Mouse (Mus musculus) layer of hippocampus, postnatal 10 days (tissue): ENCODE measurements around the gene Tbc1d10a. TPM values are rescaled to one million over a fixed set of nuclear protein-coding genes. Genes with fewer than 3 reads are reported as not detected.

Experiments
- DNase-seq, 2 experiments: peaks; one replicate each; pipeline ENCODE4 v3.0.0; 2021; ENCODE audit warnings: low spot score in 2 of 2
- long read RNA-seq: library from polyadenylated mRNA; stranded (forward); transcript quantifications from one replicate; pipeline ENCODE4 v2.0.0, GENCODE M21; 2023
- total RNA-seq, 2 experiments: library from RNA; stranded (reverse); gene quantifications; 2 replicates each; pipeline ENCODE4 v1.2.3; 2021

Tbc1d10a gene
- 10 to 100 TPM; 28.4 to 31.1 TPM for total RNA-seq
- long read RNA-seq, transcript Tbc1d10a-201 (9 exons, 1,957 nt): major isoform, 38 of 43 reads
- long read RNA-seq, partial matches to known transcripts: 1 of 43 reads
- long read RNA-seq, other reads (novel, unspliced or antisense): 4 of 43 reads

DNA sequence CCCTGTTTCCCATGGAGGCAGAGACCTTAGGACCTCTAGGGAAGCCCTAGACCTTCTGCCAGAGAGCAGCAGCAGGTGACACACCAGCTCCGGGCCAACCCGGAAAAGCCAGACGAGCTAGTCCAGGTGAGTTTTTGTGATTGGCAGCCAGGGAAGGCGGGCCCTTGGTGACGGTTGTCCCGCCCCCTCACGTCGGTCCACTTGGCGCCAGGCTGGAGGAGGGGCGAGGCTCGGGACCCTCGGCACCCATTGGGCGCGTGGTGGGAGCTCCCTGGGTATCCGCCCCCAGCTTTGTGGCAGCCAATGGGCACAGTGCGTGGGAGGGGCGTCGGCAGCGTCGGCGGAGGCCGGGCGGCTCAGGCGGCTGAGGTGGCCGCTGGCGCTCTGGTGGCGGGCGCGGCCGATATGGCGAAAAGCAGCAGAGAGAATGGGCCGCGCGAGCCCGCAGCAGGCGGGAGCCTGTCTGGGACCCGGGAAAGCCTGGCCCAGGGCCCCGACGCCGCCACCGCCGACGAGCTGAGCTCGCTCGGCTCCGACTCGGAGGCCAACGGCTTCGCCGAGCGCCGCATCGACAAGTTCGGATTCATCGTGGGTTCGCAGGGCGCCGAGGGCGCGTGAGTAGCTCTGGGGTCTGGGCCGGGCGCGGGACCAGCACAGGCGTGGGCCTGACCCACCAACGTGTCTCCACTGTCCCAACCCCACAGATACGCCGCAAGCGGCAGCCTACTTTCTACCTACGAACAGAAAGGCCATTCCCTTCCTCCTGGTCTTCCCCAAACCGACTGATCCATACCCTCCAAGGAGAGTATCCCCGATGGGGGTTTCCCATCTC is at the start of gene Tbc1d10a:
Gene Tbc1d10a, plus strand, starts transcription at position 304 of the 832 bp plus-strand sequence.
- peak; percentile 97 to 99 for DNase-seq

GRCm38 (mm10) chr11:4138964-4139363 is 47.6 kb upstream of the Tbc1d10a start:
- DNase-seq: no peak

GRCm38 (mm10) chr11:4141505-4141904 is 45.1 kb upstream of the Tbc1d10a start:
- no peak for DNase-seq

DNA sequence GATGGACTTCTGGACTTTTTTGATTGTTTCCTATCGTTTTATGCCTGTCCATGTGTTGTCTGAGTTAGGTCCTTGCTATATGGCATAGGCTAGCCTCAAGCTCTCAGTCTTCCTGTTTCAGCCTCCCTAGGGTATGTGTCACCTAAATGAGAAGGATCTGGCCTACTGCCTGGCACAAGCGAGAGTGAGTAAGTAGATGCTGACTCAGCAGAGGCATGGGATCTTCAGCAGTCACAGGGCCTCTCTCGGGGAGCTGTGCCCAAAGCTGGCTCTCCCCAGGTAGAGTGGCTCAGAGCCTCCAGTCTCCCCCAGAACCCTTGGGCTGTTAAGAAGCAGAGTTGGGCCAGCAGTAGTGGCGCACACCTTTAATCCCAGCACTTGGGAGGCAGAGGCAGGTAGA is 44.2 kb upstream of the Tbc1d10a start:
- no peak for DNase-seq

- DNase-seq: peak; percentile 69 to 72
Measured at GRCm38 (mm10) chr11:4143281-4144062, 43.1 kb upstream of the Tbc1d10a start.

- DNase-seq: no peak
Measured at GRCm38 (mm10) chr11:4146381-4146780, 40.2 kb upstream of the Tbc1d10a start.

DNA sequence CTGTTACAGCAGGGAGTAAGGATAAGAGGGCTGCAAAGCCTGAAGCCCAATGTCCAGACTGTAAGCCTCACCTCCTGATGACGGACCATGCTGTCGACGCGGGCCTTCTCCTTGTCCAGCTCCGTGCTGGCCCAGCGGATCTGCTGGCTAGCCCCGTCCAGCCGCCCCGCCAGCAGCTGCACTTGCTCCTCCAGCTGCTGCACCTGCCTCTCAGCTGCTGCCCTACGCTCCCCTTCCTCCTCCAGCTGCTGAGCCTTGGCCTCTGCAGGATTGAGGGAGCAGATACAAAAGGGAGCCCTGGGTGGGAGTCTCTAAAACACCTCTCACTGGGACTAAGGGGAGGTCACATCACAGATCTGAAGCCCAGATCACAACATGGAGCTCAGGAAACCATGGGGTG is 39.5 kb upstream of the Tbc1d10a start:
- DNase-seq: no peak

GRCm38 (mm10) chr11:4148120-4148519 is 38.5 kb upstream of the Tbc1d10a start:
- DNase-seq: no peak

DNA sequence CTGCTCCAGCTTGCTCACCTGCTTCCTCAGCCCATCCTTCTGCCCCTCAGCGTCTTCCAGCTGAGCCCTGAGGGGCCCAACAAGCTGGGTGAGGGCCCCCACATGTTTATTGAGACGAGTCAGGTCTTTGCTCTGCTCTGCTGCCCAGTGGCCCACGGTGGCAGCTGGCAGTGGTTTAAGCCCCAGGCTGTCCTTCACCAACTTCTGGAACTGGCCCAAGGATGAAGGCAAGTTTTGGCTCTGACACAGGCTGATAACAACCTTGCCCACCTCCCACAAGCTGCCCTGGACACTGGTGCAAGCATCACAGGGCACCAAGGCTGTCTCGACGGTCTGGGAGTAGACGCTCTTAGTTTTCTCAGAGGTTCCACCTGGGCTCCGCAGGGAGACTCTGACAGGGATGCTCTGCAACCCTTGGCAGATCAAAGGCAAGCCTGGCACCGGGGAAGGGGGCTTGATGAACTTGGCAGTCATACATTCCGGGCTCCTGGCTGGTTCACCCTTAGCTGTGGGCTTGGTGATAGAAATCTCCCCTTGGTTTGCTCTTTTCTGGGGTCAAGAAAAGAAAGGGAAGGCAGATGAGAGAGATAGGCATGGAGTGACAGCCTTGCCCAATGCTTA is 37.9 kb upstream of the Tbc1d10a start:
- DNase-seq: no peak

DNA sequence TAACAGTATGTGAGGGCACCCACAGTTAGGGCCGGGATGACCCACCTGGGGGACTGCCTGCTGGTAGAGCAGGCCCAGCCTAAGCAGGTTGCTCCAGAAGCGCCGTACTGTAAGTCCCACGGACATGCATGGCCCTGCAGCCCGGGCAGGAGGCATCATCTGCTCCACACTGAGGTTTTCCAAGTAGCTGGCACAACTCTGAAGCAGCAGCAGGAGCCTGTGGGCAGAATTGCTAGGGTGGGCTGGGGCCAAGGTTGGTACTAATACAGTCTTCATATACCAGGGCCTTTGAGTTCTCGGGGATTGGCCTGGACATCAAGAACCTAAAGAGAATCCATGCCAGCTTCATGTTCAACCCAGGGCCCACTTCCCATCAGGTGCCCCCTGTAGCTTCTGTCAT is 36.7 kb upstream of the Tbc1d10a start:
- DNase-seq: no peak

GRCm38 (mm10) chr11:4153694-4154093 is 32.9 kb upstream of the Tbc1d10a start:
- DNase-seq: no peak

DNA sequence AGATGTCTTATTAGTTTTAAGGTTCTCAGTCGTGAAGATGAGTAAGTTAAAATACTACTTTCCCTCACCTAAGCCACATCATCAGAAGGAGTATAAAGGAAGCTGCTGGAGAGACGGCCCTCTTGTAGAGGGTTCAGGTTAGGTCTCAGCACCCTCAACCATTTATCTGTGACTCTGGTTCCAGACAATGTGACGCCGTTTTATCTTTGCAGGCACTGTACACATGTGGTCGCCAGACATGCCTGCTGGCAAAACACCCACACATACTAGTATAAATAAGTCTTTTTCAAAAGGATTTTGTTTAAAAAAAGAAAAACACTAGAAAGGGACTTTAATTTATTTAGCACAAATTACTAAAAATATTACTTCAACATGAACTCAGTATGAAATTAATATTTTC is 30.9 kb upstream of the Tbc1d10a start:
- DNase-seq: no peak

- no peak for DNase-seq
Measured at GRCm38 (mm10) chr11:4158676-4159075, 27.9 kb upstream of the Tbc1d10a start.

- DNase-seq: peak; percentile 93 to 94
Measured at GRCm38 (mm10) chr11:4159808-4160708, 26.5 kb upstream of the Tbc1d10a start, which contains the start of the genes Ccdc157 and Sf3a1. TSS of gene Ccdc157 (minus strand) at chr11:4160293. TSS of gene Sf3a1 (plus strand) at chr11:4160350.

DNA sequence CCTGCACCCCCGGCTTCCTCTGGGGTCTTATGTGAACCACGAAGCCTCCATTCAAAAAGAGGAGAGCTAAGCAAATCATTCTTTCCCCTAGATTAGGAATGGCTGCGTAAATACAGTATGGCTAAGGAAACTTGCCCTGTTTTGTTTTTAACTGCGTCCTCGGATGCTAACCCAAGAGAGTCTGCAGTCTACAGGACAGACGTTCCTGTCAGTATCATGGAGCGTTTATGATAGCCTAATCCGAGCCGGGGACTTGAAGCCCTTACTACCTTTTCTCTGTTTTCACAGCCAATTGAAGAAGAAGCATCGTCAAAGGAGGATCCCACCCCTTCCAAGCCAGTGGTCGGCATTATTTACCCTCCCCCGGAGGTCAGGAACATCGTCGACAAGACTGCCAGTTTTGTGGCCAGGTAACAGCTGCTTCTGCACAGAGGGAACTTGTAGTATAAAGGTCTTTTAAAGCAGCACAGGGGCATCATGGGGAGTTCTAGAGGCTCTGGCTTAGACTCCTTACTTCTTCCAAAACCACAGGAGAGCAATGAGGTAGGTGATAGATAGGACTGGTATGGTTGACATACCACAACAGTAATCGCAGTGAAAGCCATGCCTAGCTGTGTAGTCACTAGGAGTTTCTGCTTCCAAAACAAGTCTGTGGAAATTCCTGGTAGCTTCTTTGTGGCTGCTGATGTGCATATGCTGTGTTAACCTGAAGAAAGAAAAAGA is 25.7 kb upstream of the Tbc1d10a start:
- DNase-seq: no peak

DNA sequence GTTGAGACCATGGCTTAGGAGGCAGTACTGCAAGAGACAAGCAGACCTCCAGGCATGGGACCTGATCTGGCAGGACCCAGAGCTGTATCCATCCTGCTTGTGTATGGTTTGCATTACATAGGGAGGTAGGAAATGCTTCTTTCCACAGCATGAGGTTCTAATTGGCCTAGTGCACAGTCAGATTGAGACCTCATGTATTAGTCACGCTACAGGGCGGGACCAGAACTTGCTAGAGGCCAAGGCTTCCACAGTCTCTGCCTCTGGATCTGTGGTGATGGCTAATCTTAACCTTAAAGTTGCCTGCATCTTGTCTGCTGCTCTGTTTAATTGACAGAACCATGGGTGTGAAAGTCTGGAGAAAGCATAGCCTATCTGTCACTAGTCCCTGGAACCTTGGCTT is 21.9 kb upstream of the Tbc1d10a start:
- no peak for DNase-seq

DNA sequence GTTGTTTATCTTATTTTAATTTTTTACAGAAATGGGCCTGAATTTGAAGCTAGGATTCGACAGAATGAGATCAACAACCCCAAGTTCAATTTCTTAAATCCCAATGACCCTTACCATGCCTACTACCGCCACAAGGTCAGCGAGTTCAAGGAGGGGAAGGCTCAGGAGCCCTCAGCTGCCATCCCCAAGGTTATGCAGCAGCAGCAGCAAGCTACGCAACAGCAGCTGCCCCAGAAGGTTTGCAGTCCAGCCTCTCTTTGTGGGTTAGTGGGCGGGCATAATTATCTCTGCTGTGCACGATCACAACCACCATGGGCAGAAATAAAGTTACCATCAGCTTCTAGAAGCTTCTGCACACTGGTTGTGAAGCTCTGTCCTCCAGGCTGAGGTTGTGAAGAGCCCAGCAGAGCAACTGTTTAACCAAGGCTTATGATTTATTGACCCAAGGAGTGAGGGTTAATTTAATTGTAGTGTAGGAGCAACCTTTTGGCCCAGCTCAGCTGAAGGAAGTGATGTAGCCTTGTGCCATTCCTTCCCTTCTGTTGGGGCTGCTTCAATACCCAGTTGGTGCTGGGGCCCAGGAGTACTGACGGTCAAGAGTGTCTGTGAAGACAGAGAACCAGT is 20.0 kb upstream of the Tbc1d10a start:
- no peak for DNase-seq

DNA sequence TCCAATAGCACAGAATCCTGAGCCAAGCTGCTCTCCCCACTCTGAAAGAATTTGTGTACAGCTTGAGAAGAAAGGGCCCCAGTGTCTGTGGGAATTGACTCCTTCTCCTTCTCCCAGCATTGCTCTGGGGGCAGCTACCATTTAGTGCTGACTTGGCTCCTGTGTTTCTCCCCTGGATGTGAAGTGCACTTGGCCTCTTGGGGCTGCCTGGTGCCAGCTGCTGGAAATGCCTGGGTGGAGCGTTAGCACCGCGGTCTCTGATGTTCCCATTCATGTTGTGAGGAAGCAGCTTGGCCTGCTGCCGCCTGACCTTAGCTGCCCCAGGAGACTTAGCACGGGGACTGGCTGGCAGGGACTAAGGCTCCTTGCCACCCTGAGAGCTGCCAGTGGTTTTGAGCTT is 12.0 kb upstream of the Tbc1d10a start:
- peak; percentile 69 to 76 for DNase-seq

DNA sequence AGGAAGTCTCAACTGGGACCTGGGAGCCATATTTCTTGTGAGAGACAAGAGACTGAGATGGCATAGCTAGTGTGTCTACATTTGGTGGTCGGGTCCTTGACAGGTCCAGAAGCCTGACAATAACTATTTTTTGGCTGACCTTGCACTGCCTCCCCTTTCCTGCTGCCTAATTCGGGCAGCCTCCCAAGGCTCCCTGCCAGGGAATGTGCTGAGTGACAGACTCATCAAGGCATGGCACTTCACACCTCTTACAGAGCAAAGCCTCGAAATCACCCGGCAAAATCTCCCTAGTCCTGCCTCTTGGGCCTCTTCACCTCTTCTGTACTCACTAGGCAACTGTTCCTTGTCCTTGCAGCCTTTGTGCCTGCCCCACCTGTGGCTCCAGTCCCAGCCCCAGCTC is 8.9 kb upstream of the Tbc1d10a start:
- no peak for DNase-seq
